Mouse (Mus musculus) MEL (cell line): ENCODE measurements around the gene Ripply3. TPM values are rescaled to one million over a fixed set of nuclear protein-coding genes. Genes with fewer than 3 reads are reported as not detected.

Experiments
- DNase-seq: peaks from one replicate; pipeline ENCODE4 v3.0.0; 2011; ENCODE audit warnings: low read depth, low spot score
- H3K27ac ChIP-seq: 2 replicates; pipeline ENCODE4 v1.5.1; 2012; ENCODE audit warnings: low read depth, mild to moderate bottlenecking, control low read depth, low read length, moderate library complexity; ENCODE audit not compliant: control insufficient read depth
- H3K27me3 ChIP-seq, 2 experiments: fragments of 150-350 bp in 1 of 2; sonication (generic) in 1 of 2; 2 replicates each; pipeline ENCODE4 v1.6.1; 2012; ENCODE audit warnings: low read length in 2 of 2, mild to moderate bottlenecking in 2 of 2, improper control_type of control experiment in 1 of 2, moderate library complexity in 1 of 2; ENCODE audit not compliant: insufficient read depth in 2 of 2, control insufficient read depth in 1 of 2
- H3K36me3 ChIP-seq, 2 experiments: 2 replicates each; pipeline ENCODE4 v1.6.1; 2012 to 2014; ENCODE audit warnings: low read length in 2 of 2, improper control_type of control experiment in 1 of 2, inconsistent platforms in 1 of 2, mild to moderate bottlenecking in 1 of 2; ENCODE audit not compliant: insufficient read depth in 2 of 2, control insufficient read depth in 1 of 2
- H3K4me1 ChIP-seq, 2 experiments: fragments of 150-350 bp in 1 of 2; sonication (generic) in 1 of 2; 2 replicates each; pipeline ENCODE4 v1.6.1; 2012; ENCODE audit warnings: low read length in 2 of 2, improper control_type of control experiment in 1 of 2, mild to moderate bottlenecking in 1 of 2; ENCODE audit not compliant: insufficient read depth in 2 of 2, control insufficient read depth in 1 of 2
- H3K4me3 ChIP-seq, 2 experiments: fragments of 150-350 bp in 1 of 2; sonication (generic) in 1 of 2; 2 replicates each; pipeline ENCODE4 v1.5.1; 2012; ENCODE audit warnings: low read depth in 2 of 2, low read length in 2 of 2, mild to moderate bottlenecking in 2 of 2, moderate library complexity in 2 of 2, control low read depth in 1 of 2, improper control_type of control experiment in 1 of 2; ENCODE audit not compliant: control insufficient read depth in 1 of 2, insufficient read depth in 1 of 2
- H3K79me2 ChIP-seq: 2 replicates; pipeline ENCODE4 v1.6.1; 2012; ENCODE audit warnings: mild to moderate bottlenecking, low read length, moderate library complexity; ENCODE audit not compliant: control insufficient read depth, poor library complexity, insufficient read depth
- H3K9ac ChIP-seq: 2 replicates; pipeline ENCODE4 v1.6.1; 2012; ENCODE audit warnings: low read depth, mild to moderate bottlenecking, control low read depth, low read length, moderate library complexity; ENCODE audit not compliant: control insufficient read depth, poor library complexity, severe bottlenecking
- H3K9me3 ChIP-seq: fragments of 150-350 bp; sonication (generic); replicated peaks from 2 replicates; pipeline ENCODE4 v1.6.1; 2012; ENCODE audit warnings: mild to moderate bottlenecking, low read length, improper control_type of control experiment, moderate library complexity; ENCODE audit not compliant: insufficient read depth
- BHLHE40 ChIP-seq: IDR thresholded peaks from 2 replicates; pipeline ENCODE4 v1.6.1; 2012; ENCODE audit warnings: low read depth, mild to moderate bottlenecking, inconsistent platforms, low read length, improper control_type of control experiment, borderline replicate concordance
- CTCF ChIP-seq, 3 experiments: IDR thresholded peaks in 2 of 3; conservative IDR thresholded peaks in 1 of 3; 2 replicates each; pipeline ENCODE4 v1.5.1; 2011 to 2012; ENCODE audit warnings: low read length in 3 of 3, low read depth in 2 of 3, mild to moderate bottlenecking in 2 of 3, improper control_type of control experiment in 1 of 3, inconsistent platforms in 1 of 3, mixed read lengths in 1 of 3, moderate library complexity in 1 of 3; ENCODE audit not compliant: control insufficient read depth in 1 of 3, insufficient read depth in 1 of 3, poor library complexity in 1 of 3, severe bottlenecking in 1 of 3
- E2F4 ChIP-seq: IDR thresholded peaks from 2 replicates; pipeline ENCODE4 v1.6.1; 2011; ENCODE audit warnings: low read depth, low read length, improper control_type of control experiment, borderline replicate concordance
- ELF1 ChIP-seq: IDR thresholded peaks from 2 replicates; pipeline ENCODE4 v1.6.1; 2014; ENCODE audit warnings: low read depth, mild to moderate bottlenecking, inconsistent platforms, low read length, improper control_type of control experiment, moderate library complexity
- EP300 ChIP-seq, 2 experiments: IDR thresholded peaks; 2 replicates each; pipeline ENCODE4 v1.6.1; 2011; ENCODE audit warnings: improper control_type of control experiment in 2 of 2, low read length in 2 of 2, low read depth in 1 of 2, mild to moderate bottlenecking in 1 of 2
- ETS1 ChIP-seq: IDR thresholded peaks from 2 replicates; pipeline ENCODE4 v1.6.1; 2012; ENCODE audit warnings: low read depth, mild to moderate bottlenecking, inconsistent platforms, low read length, improper control_type of control experiment, moderate library complexity
- GABPA ChIP-seq: IDR thresholded peaks from 2 replicates; pipeline ENCODE4 v1.6.1; 2012; ENCODE audit warnings: low read depth, mild to moderate bottlenecking, inconsistent platforms, low read length, improper control_type of control experiment, moderate library complexity
- JUND ChIP-seq: IDR thresholded peaks from 2 replicates; pipeline ENCODE4 v1.6.1; 2011; ENCODE audit warnings: low read depth, mild to moderate bottlenecking, improper control_type of control experiment, low read length
- MXI1 ChIP-seq: IDR thresholded peaks from 2 replicates; pipeline ENCODE4 v1.6.1; 2011; ENCODE audit warnings: mild to moderate bottlenecking, low read depth, low read length, improper control_type of control experiment
- NELFE ChIP-seq: IDR thresholded peaks from 2 replicates; pipeline ENCODE4 v1.6.1; 2011; ENCODE audit warnings: low read depth, low read length, improper control_type of control experiment
- POLR2A ChIP-seq, 2 experiments: IDR thresholded peaks; 2 replicates each; pipeline ENCODE4 v1.6.1; 2011 to 2012; ENCODE audit warnings: low read length in 2 of 2, mild to moderate bottlenecking in 2 of 2, control low read depth in 1 of 2, improper control_type of control experiment in 1 of 2, low read depth in 1 of 2, moderate library complexity in 1 of 2; ENCODE audit not compliant: control insufficient read depth in 1 of 2, insufficient read depth in 1 of 2, poor library complexity in 1 of 2
- POLR2AphosphoS2 ChIP-seq: IDR thresholded peaks from 2 replicates; pipeline ENCODE4 v1.6.1; 2011; ENCODE audit warnings: low read length, improper control_type of control experiment
- POLR2AphosphoS5 ChIP-seq: IDR thresholded peaks from 2 replicates; pipeline ENCODE4 v1.6.1; 2012; ENCODE audit warnings: low read depth, borderline replicate concordance, mild to moderate bottlenecking, inconsistent platforms, low read length, moderate library complexity, mixed read lengths
- RAD21 ChIP-seq: IDR thresholded peaks from 2 replicates; pipeline ENCODE4 v1.6.1; 2011; ENCODE audit warnings: mild to moderate bottlenecking, low read depth, low read length, improper control_type of control experiment
- RCOR1 ChIP-seq: IDR thresholded peaks from 2 replicates; pipeline ENCODE4 v1.6.1; 2012; ENCODE audit warnings: low read depth, mild to moderate bottlenecking, inconsistent platforms, low read length, improper control_type of control experiment
- SMC3 ChIP-seq: IDR thresholded peaks from 2 replicates; pipeline ENCODE4 v1.6.1; 2011; ENCODE audit warnings: low read depth, low read length, improper control_type of control experiment
- TAL1 ChIP-seq: IDR thresholded peaks from 2 replicates; pipeline ENCODE4 v1.6.1; 2012; ENCODE audit warnings: mild to moderate bottlenecking, inconsistent platforms, low read length, moderate library complexity, mixed read lengths
- TCF12 ChIP-seq: IDR thresholded peaks from 2 replicates; pipeline ENCODE4 v1.6.1; 2014; ENCODE audit warnings: low read depth, mild to moderate bottlenecking, inconsistent platforms, low read length, improper control_type of control experiment, moderate library complexity
- USF2 ChIP-seq, 2 experiments: IDR thresholded peaks; 2 replicates each; pipeline ENCODE4 v1.6.1; 2011 to 2012; ENCODE audit warnings: improper control_type of control experiment in 2 of 2, low read length in 2 of 2, borderline replicate concordance in 1 of 2, inconsistent platforms in 1 of 2, low read depth in 1 of 2, mild to moderate bottlenecking in 1 of 2; ENCODE audit not compliant: insufficient read depth in 1 of 2
- ZC3H11A ChIP-seq: IDR thresholded peaks from 2 replicates; pipeline ENCODE4 v1.6.1; 2012; ENCODE audit warnings: low read depth, mild to moderate bottlenecking, inconsistent platforms, low read length, improper control_type of control experiment
- ZKSCAN1 ChIP-seq: IDR thresholded peaks from 2 replicates; pipeline ENCODE4 v1.6.1; 2012; ENCODE audit warnings: low read depth, mild to moderate bottlenecking, inconsistent platforms, low read length, improper control_type of control experiment, moderate library complexity
- ZMIZ1 ChIP-seq: IDR thresholded peaks from 2 replicates; pipeline ENCODE4 v1.6.1; 2012; ENCODE audit warnings: low read depth, mild to moderate bottlenecking, inconsistent platforms, low read length, improper control_type of control experiment, moderate library complexity
- polyA plus RNA-seq, 2 experiments: library from polyadenylated mRNA; stranded (reverse) in 1 of 2; unstranded in 1 of 2; fragments of >175 nt in 1 of 2; fragments of >200 nt in 1 of 2; gene quantifications; 2 replicates each; pipeline versions ENCODE4 v1.2.1 to v1.2.4; 2012; ENCODE audit warnings: low replicate concordance in 2 of 2, low read depth in 1 of 2; ENCODE audit not compliant: insufficient read length in 2 of 2, insufficient read depth in 1 of 2, missing spikeins in 1 of 2
- total RNA-seq: library from RNA; depleted of rRNA; stranded (reverse); fragments of 300-350 nt; gene quantifications from 2 replicates; pipeline ENCODE4 v1.2.3, GENCODE M21; 2012

Ripply3 gene
- total and polyA plus RNA-seq, 3 experiments: 0.18 to 0.35 TPM; not detected in 1

GRCm38 (mm10) chr16:94358091-94358490 is 29.9 kb downstream of the Ripply3 start (continued):
- TF ChIP-seq RCOR1: no peak
- TF ChIP-seq CTCF (IDR thresholded peaks at IDR 0.05 in 2 of 3, conservative IDR thresholded peaks at IDR 0.05 in 1 of 3; ENCODE audit: control insufficient read depth in 1 of 3, insufficient read depth in 1 of 3, low read depth in 2 of 3, low read length in 3 of 3, poor library complexity in 1 of 3, severe bottlenecking in 1 of 3): no peak
- TF ChIP-seq MXI1: no peak
- peak; percentile 48; the same call in 1 of the 2 replicates for TF ChIP-seq TCF12
- TF ChIP-seq POLR2AphosphoS5: no peak
- peak; percentile 34; the same call in 1 of the 2 replicates for TF ChIP-seq ETS1
- TF ChIP-seq USF2 (IDR thresholded peaks at IDR 0.05; ENCODE audit: borderline replicate concordance in 1 of 2, insufficient read depth in 1 of 2, low read depth in 1 of 2, low read length in 2 of 2): no peak
- TF ChIP-seq ELF1: no peak

- H3K79me2 ChIP-seq: no peaks in the 10 kb centered on the region
- H3K36me3 ChIP-seq: peaks cover 0 to 9% of the 10 kb centered on the region in 2 experiments; a peak in 2 of 4 replicates
- no peak for DNase-seq
- no peak overlapping the region for H3K27ac ChIP-seq
- H3K27me3 ChIP-seq: no peaks in the 10 kb centered on the region
- peaks cover 0 to 15% of the 10 kb centered on the region in 2 experiments; a peak in 2 of 4 replicates for H3K4me1 ChIP-seq
- no peaks in the 10 kb centered on the region for H3K9me3 ChIP-seq
- no peak overlapping the region for H3K4me3 ChIP-seq
- H3K9ac ChIP-seq: no peak overlapping the region
- TF ChIP-seq TAL1: no peak
- no peak for TF ChIP-seq E2F4
- no peak for TF ChIP-seq SMC3
- TF ChIP-seq NELFE: no peak
- no peak for TF ChIP-seq ZKSCAN1
- no peak for TF ChIP-seq JUND
- no peak for TF ChIP-seq BHLHE40
- TF ChIP-seq EP300 (IDR thresholded peaks at IDR 0.05; ENCODE audit: low read depth in 1 of 2, low read length in 2 of 2): no peak
- no peak for TF ChIP-seq GABPA
- no peak for TF ChIP-seq USF2 (IDR thresholded peaks at IDR 0.05; ENCODE audit: borderline replicate concordance in 1 of 2, insufficient read depth in 1 of 2, low read depth in 1 of 2, low read length in 2 of 2)
- TF ChIP-seq POLR2AphosphoS2: no peak
- TF ChIP-seq TCF12: no peak
- TF ChIP-seq ZMIZ1: no peak
- no peak for TF ChIP-seq ZC3H11A
- TF ChIP-seq RAD21: no peak
- TF ChIP-seq POLR2A (IDR thresholded peaks at IDR 0.05; ENCODE audit: control insufficient read depth in 1 of 2, insufficient read depth in 1 of 2, low read depth in 1 of 2, low read length in 2 of 2, poor library complexity in 1 of 2): no peak
- TF ChIP-seq, all 39 proteins: peak for 0
Measured at GRCm38 (mm10) chr16:94360578-94361350, 32.5 kb downstream of the Ripply3 start.
